Mouse (Mus musculus) gastrocnemius, adult 18-20 months (tissue): ENCODE results near the gene Dnah11. TPM values are rescaled to one million over a fixed set of nuclear protein-coding genes. Genes with fewer than 3 reads are reported as not detected.

Experiments used
- total RNA-seq, 2 experiments: library from RNA; stranded (reverse); gene quantifications; 2 replicates each; pipeline ENCODE4 v1.2.3; 2021

The Dnah11 gene
- total RNA-seq, 2 experiments from 2014 or later: 0.02 TPM; not detected in 1

Other genes with a start within 250 kb of the Dnah11 start
- 10 to 100 TPM; 11.0 to 11.3 TPM for gene Sp4, start 102.4 kb upstream of the Dnah11 start, total RNA-seq